In the genomic region with DNA sequence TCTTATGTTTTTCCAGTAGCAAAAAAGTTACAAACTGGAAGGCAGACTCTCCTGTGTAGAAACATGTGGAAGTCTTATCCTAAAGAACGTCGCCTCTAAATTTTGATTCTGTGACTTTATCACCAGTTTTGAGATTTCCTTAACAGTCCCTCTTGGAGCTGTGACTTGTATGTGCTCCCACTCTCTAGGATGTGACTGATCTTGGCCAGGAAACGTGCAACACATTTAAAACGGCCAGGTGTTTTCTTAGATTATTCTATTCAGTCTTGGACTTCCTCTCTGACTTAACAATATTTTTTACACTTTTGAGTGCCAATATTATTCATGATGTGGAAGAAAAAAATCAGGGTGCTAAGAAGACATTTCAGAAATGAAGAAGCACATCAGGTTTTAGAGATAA, we compare ENCODE assay signal across 16 mouse cellular contexts.
"Had no signal": no experiment of that assay in that cellular context is flagged by ENCODE, and none has a peak within 500 bp of the region (broad histone marks: within the 10 kb centered on the region; RNA-seq: fewer than 3 reads in every experiment).

No protein-coding gene starts in this region.

- H3K9me3 ChIP-seq: liver, embryonic 13.5 days; neural tube, embryonic 12.5 days; neural tube, embryonic 15.5 days had no signal

- H3K27ac ChIP-seq: kidney, postnatal 0 days; layer of hippocampus, adult 2 months; liver, embryonic 13.5 days; neural tube, embryonic 12.5 days; neural tube, embryonic 15.5 days had no signal

- H3K36me3 ChIP-seq: liver, embryonic 13.5 days; neural tube, embryonic 12.5 days; neural tube, embryonic 15.5 days had no signal

- H3K4me1 ChIP-seq: liver, embryonic 13.5 days; neural tube, embryonic 12.5 days; neural tube, embryonic 15.5 days had no signal

- H3K27me3 ChIP-seq: liver, embryonic 13.5 days; neural tube, embryonic 12.5 days; neural tube, embryonic 15.5 days had no signal

- DNase-seq: kidney, adult 18-20 months; kidney, postnatal 25 days; layer of hippocampus, adult 9-11 months; liver, embryonic 13.5 days; lung, adult 2 months; lung, postnatal 14 days; lung, postnatal 4 days; midbrain, embryonic 14.5 days; thymus, adult 2 months; thymus, postnatal 14 days; thymus, postnatal 4 days had no signal

- H3K4me2 ChIP-seq: liver, embryonic 13.5 days; midbrain, embryonic 11.5 days; neural tube, embryonic 12.5 days; neural tube, embryonic 15.5 days had no signal

- H3K9ac ChIP-seq: liver, embryonic 13.5 days; neural tube, embryonic 12.5 days; neural tube, embryonic 15.5 days had no signal

- H3K4me3 ChIP-seq: layer of hippocampus, adult 2 months; liver, embryonic 13.5 days; neural tube, embryonic 12.5 days; neural tube, embryonic 15.5 days had no signal
